Mouse (Mus musculus): ENCODE data around the gene Mrps35.

DNA sequence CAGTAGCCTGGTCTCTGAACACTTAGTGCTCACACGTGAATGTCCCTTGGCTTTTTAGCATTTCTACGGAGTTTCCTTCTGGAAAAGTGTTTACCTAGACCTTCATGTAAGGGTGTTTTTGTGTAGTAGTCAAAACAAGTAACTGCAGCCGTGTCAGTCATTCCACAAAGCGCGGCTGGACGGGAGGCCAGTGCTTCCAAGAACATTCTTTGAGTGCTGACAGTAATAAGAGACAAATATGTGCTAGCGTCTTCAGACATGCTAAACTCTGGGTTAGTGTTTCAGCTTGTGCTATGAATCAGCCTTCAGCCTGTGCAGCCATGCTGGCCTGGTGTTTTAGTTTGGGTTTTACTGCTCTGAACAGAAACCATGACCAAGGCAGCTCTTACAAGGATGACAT lies 20.1 kb downstream of the Mrps35 start:
- no peak for TF ChIP-seq POLR2A (IDR thresholded peaks at IDR 0.05; ENCODE audit: borderline replicate concordance, extremely low read depth, insufficient read depth, insufficient read length, poor library complexity, severe bottlenecking)
- no peak for TF ChIP-seq CTCF (IDR thresholded peaks at IDR 0.05; ENCODE audit: borderline replicate concordance, extremely low read depth, insufficient read depth, insufficient read length)
